Mouse (Mus musculus) liver, adult 2 months (tissue): Measurements from ENCODE around the gene Rad51b.

ENCODE experiments used
- CTCF ChIP-seq: fragments of 200-500 bp; IDR thresholded peaks from 2 replicates; pipeline ENCODE4 v1.5.1; 2011; ENCODE audit warnings: low read depth, low read length, control low read depth
- POLR2A ChIP-seq: fragments of 200-500 bp; IDR thresholded peaks from 2 replicates; pipeline ENCODE4 v1.6.1; 2011; ENCODE audit warnings: low read length, control low read depth; ENCODE audit not compliant: insufficient read depth; ENCODE audit errors: extremely low read depth

- TF ChIP-seq CTCF (no peak), POLR2A (no peak)
These were observed 261.6 kb downstream of the Rad51b start for GRCm38 (mm10) chr12:79558711-79559110.
